Mouse (Mus musculus) NIH3T3 (cell line): ENCODE measurements around the gene Rnf103.

Experiments
- DNase-seq: peaks from one replicate; pipeline ENCODE4 v3.0.0-alpha.2; 2012; ENCODE audit warnings: low read depth

Gene Rnf103

DNA sequence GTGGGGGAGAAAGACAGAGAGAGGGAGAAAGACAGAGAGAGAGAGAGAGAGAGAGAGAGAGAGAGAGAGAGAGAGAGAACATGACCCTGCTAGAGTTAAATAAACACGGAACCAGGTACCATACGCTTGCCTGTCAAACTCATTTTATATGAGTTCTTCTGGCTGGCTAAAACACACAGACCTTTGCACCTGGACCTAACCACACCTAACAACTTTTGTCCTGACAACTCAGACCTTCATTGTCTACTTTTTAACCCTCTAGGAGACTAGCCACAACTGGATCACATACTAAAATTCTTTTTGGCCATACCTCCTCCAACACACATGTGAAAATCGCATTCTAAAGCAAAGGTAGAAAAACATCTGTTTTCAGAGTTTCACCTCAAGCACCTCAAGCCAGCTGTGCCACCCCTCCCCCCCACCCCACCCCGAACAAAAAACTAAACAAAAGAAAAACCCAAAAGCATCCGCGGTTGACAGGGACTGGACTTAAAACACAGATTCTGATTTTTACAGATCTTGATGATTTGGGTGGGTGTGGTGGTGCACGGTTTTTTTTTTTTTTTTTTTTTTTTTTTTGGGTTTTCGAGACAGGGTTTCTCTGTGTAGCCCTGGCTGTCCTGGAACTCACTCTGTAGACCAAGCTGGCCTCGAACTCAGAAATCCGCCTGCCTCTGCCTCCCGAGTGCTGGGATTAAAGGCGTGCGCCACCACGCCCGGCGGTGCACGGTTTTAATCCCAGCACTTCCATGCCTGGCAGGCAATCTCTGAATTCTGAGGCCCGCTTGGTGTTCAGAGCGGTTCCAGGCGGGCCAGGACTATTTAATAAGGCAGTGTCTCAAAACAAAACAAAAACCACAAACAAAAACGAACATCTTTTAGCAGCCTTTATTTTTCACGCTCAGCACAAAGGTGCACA lies 679 bp upstream of the Rnf103 start:
- peak; percentile 8 for DNase-seq

DNA sequence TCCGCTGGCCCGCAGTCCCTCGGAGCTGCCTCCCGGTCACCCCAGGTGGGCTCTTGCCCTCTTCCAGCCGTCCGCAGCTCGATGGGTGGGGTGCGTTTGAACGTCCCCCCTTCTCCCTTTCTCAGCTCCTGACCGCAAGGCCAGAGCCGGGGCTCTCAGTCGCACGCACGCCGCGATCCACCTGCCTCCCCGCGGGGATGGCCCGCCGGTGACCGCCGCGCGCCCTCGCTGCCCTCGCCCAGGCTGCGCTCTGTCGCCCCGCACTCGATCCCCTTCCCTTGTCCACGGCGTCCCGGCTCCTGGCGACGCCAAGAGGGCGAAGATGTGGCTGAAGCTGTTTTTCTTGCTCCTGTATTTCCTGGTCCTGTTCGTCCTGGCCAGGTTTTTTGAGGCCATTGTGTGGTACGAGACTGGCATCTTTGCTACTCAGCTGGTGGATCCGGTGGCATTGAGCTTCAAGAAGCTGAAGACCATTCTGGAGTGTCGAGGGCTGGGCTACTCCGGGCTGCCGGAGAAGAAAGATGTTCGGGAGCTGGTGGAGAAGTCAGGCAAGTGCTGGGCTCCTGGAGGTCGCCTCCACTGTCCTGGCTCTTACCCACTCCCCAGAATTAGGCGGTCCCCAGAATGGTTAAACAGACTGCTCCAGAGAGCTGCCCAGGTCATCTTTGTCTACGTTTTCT lies 787 bp downstream of the Rnf103 start:
- peak; percentile 56 for DNase-seq

DNA sequence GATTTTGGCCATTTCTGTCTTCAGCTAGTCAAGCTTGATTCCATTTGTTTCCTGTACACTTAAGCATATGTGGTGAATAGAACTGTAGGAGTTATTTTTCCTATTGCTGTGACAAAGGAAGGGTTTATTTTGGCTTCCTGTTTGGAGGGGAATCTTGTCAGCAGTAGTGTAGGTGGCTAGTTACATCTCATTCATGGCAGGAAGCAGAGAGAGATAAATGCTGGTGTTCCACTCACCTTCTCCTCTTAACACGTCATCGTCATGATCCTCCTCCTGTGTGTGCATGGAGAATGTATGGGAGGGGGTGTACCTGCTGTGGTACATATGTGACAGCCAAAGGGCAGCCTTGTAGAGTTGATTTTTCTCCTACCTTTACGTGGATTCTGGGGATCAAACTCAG lies 6.9 kb downstream of the Rnf103 start:
- DNase-seq = no peak

DNA sequence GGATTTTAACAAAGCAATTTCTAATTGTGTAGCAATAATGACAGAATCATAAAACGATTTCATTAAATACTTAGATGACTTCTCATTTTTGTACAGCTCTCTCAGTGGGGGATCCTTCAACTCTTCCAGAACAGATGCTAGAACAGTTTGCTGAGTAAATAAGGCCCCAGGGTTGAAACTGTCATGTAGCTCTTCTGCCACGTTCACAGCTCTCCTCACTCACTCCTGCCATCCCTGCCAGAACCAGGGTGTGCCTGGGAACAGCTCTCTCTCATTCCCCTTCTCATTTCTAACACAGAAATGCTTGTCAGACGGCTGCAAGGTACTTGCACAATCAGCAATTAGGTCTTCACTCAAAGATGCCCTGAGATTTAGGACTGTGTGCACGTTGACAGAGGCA lies 9.3 kb downstream of the Rnf103 start:
- DNase-seq = no peak

DNA sequence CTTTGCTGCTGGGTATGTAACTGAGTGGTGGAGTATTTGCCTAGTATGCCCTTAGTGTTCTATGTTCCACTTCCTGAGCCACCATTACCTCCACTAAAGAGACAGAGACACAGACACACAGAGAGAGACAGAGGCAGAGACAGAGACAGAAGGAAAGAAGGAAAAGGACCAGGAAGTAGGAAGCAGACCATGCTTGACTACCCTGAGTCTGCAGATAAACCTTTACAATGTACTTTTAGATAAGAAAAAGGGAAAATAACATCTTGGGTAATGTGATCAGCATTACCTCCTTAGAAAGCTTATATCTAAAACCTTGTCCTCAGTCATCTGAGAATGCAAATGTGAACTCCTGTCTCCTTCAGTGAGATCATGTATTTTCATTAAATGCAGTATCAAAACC lies 10.0 kb downstream of the Rnf103 start:
- DNase-seq = no peak

DNA sequence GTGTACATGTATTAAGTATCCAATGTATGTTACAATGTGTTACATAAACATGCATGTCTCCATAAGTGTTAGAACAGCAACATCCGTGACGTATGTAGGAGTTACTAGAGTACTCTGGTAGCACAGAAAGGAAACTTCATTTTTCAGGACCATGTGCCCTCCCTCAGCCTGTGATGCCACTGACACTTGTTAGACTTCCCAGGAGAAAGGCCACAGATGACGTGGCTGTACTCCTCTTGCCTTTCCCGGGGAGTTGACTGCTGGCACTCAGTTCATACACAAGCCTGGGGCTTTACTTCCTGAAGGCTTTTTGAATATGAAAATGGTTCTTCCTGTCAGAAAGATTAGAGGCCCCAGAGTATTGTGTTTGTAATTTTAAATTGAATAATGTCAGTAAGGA lies 10.4 kb downstream of the Rnf103 start:
- DNase-seq = no peak

DNA sequence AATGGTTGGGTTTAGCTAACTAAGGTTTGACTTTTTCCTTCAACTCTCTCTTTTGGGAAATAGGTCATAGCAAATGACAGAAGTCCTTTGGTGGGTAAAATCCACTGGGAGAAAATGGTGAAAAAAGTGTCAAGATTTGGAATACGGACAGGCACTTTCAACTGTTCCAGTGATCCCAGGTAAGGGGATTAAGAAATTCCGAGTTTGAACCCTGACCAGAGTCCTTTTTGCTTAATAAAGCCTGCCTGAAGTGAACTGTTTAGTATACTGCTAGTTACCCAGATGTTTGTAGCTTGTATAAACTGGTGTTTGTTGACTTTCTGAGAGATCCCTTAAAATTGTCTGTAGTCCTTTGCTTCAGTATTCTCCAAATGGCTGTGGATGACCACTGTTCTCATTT lies 12.0 kb downstream of the Rnf103 start:
- DNase-seq = no peak

DNA sequence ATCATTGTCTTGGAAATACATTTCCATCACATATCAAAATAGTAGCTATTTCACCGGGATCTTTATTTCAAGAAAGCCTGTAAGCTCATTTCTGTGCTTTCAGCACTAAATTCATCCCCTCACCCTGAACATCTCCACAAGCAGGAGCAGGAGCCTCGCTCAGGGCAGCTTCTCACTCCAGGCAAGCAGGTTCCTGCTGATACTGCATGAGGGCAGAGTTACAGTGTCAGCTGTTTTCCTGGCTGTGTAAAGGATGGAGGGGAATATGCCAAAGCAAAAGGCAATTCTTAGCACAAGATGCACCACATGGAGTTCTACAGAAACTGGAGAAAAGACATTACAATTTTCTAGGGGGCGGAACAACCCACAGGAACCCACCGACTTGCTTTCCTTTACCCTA lies 25.8 kb downstream of the Rnf103 start:
- no peak for DNase-seq

DNA sequence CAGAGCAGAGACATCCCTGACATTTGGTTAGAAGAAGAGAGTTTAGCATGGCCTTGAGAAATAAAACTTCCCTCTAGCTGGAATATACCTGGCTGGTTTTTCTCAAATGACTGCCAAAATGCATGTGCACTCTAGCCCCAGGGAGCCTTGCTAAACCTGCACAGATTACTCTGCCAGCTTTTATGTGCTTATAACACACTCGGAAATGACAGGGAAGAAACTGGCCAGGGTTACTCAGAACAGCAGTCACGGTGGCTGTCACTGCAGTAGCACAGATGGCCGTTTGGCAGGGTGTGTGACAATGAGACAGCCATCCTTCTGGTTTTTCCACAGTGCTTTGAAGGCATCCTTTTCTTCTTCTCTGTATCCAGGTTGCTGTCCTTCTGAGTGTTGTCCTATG lies 31.9 kb downstream of the Rnf103 start:
- DNase-seq = no peak

DNA sequence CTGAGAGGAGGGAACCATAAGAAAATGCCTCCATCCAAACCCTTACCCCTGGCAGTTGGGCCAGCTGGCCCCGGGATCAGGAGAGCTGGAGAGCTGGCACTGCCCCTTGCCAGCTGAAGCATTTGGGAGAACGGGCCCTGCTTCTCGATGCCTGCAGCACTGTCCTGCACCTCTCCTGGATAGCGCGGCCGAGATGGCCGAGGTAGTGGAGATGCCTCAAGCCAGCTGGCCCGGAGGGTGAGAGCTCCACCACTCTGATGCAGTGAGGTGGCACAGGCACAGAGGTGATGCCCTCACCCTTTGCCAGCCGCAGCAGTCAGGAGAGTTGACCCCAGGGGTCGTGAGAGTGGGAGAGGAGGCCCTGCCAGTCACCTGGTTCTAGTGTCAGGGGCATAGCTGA lies 33.4 kb downstream of the Rnf103 start:
- no peak for DNase-seq

DNA sequence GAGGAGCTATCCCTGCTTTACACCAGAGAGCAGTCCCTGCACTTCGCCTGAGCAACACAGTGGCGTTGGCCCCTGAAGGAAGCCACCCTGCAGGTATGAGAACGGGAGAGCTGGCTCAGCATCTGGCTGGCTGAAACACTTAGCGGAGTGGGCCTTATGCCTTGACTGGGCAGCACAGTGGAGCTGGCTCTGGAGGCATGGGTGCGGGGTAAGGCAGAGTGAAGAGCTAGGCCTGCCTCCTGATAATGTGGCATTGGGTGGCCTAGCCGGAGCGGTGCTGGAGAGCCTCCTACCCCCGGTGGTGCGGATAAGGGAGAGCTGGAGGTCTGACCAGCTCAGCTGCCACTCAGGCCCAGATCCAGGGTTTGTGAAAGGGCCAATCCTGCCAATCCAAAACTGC lies 34.1 kb downstream of the Rnf103 start:
- DNase-seq = no peak

DNA sequence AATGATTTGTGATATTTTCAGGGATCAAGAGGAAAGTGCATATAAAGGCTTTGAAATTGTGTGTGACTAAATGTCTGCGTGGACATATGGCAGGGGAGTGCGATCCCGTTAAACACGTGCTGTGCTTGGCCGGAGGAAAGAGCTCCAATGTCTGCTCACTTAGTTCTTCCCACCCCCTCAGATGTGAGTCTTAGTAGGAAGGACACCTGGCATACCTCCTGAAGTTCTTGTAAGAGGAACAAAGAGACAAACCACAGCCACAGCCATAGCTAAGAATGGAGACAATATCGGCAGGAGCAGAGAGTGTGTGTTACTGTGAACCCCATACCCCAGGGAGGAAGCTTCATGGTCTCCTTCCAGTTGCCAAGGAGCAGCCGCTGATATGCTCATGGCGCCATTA lies 36.5 kb downstream of the Rnf103 start:
- no peak for DNase-seq

DNA sequence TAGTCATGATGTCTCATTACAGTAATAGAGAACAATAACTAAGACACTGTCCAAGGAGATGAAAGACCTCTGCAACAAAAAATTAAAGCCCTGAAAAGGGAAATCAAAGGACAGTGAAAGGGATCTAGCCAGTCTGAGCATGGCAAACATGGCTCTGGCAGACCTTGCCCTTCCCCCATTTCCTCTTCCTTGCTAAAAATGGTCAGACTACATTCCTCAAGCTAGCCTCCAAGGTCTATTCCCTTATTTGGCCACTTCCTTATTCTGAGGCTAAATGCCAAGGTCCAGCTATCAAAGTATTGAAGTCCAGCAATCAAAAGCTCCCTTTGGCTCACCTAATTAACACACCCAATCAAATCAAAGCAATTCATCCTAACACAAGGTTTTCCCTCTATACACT lies 43.6 kb downstream of the Rnf103 start:
- DNase-seq = no peak

DNA sequence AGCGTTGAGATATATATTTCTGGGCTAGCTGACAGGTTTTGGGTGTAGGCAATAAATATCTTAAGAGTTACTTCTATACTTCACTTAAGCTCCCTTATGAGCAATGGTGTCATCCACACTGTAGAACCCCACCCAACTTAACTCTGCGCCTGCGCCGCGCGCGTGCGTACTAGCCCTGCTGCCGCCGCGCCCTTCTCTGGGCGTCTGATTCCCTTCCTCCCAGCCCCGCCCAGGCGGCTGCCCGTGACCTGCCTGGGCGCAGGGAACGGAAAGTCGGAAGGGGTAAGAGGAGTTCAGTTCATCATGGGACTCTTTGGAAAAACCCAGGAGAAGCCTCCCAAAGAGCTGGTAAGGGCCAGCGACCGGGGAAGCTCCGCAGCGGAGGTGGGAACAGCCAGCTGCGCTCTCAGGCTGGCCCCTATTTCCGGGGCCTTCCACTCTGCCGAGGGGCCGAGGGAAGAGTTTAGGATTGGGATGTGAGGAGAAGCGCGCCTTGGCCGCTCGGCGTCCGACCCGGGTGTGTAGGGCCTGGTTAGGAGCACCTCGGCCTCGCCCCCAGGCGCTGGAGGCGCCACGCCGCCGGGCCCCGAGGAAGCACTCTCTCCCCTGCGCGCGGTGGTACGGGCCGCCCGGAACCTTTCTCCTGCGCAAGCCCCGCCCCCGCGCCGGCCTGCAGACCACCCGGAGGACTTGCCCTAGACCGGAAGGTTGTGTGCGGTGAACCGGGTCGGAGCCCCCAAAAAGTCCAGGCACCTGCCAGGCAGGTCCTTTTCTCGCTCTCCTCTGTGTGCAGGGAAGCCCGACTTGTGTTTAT lies 50.2 kb downstream of the Rnf103 start, which contains the start of gene Chmp3:
TSS of gene Chmp3 (plus strand) at position 112 of the 814 bp plus-strand sequence.
- DNase-seq = peak; percentile 99

DNA sequence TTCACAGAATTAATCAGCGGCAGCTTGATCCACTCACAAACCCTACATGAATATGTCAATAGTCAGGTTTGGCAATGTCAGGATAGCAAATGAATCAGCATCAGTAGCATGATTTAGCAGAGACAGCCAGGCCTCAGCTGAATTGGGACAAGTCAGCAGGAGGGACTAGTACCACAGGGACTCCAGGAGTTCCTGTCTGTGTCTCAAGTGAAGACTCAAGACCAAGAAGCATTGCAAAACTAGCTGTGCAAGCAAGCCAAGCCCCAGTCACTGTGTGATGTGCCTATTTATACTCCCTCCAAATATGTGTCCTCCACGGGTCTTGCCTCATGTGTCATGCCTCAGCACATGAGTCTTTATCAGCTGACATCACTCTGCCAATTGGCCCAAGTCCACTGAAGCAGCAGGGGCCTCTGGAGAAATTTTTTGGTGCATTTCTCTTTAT lies 61.8 kb downstream of the Rnf103 start:
- peak; percentile 58 for DNase-seq

DNA sequence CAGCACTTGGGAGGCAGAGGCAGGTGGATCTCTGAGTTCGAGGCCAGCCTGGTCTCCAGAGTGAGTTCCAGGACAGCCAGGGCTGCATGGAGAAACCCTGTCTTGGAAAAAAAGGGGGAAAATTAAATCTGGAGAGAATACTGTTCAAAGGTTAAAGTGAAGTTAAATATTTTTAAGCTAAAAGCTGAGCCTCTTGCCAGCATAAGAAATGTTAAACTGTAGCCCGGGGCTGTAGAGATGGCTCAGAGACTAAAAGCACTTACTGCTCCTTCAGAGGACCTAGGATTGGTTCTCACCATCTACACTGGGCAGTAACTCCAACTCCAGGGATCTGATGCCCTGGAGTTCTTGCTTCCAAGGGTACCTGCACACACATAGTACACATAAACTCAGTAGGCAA lies 63.1 kb downstream of the Rnf103 start:
- DNase-seq = no peak
